Mouse (Mus musculus) thymus, adult 18-20 months (tissue): ENCODE results near the gene Galnt3.

Experiments
- DNase-seq, 2 experiments: peaks; one replicate each; pipeline ENCODE4 v3.0.0; 2022; ENCODE audit warnings: mixed read lengths in 2 of 2

Gene Galnt3

DNA sequence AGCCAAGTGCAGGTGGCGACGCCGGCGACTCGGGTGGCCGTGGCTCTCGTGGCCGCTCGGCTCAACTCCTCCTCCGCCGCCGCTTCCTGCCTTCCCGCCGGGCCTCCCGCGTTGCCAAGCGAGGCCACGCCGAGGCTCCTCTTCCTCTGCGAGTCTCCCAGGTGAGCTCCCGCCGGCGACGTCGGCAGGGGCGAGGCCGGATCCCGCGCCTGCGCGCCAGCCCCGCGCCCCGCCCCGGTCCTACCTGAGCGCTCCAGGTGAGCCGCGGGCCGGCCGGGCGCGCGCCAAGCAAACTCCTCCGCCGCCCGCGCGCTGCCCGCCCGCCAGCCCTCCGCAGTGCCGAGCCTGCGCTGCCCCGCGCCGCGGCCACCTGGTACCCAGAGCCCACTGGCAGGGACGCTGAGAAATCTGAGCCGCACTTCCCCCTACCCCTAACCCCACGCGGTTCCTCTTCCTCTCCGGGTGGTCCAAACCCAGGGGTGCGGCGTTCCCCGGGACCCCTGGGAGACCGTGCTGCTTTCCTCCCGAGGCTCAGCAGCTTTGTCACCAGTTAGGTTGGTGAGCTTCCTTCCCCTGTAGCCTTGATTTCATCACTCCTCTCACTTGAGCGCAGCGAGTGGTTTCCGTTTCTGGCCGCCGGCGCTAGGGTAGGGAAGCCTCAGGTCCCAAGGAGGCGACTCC lies at the start of gene Galnt3:
TSS of gene Galnt3 (minus strand) at position 404 of the 681 bp plus-strand sequence.
- DNase-seq: peak; percentile 3 to 7

GRCm38 (mm10) chr2:66173134-66173533 lies 48.3 kb upstream of the Galnt3 start:
- DNase-seq: no peak

GRCm38 (mm10) chr2:66171643-66172042 lies 46.8 kb upstream of the Galnt3 start:
- no peak for DNase-seq

- no peak for DNase-seq
Observed at GRCm38 (mm10) chr2:66170721-66171120, 45.9 kb upstream of the Galnt3 start.

DNA sequence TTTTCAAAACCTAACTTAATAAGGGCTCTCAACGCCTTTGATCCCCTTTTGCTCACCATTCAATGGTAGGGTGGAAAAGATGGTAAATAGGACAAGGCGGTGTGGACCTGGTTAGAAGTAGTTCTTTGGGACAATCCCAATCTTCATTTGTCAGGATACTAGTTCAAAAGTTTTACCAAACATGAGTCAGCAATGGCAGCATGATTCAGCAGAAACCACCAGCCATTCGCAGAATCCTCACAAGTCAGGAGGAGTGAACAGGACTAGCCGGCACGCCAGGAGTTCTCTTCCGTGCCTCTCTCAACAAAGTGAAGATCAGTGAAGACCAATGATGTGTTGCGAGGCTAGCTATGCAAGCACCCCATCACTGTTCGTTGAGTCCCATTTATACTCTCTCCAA lies 40.2 kb upstream of the Galnt3 start:
- DNase-seq: no peak

GRCm38 (mm10) chr2:66158140-66158915 lies 33.5 kb upstream of the Galnt3 start:
- no peak for DNase-seq

DNA sequence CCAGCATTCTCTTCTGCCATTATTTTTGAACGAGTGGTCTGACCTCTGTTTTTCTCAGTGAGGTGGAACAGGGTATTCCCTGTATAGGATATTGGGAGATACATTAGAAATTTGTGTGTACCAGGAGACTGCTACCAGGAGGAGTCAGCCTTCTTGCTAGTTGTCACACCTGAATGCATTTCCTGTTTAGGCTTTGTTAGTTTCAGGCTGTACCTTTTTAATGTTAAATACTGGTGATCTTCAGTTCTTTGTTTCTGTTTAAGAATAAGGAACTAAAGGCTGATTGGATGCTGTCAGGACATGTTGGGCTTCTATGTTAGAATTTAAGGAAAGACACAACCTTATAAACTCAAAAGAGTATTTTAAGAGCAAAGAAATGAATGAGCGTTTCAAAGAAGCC lies 26.6 kb upstream of the Galnt3 start:
- DNase-seq: no peak

- DNase-seq: no peak
Observed at GRCm38 (mm10) chr2:66150531-66150930, 25.7 kb upstream of the Galnt3 start.

DNA sequence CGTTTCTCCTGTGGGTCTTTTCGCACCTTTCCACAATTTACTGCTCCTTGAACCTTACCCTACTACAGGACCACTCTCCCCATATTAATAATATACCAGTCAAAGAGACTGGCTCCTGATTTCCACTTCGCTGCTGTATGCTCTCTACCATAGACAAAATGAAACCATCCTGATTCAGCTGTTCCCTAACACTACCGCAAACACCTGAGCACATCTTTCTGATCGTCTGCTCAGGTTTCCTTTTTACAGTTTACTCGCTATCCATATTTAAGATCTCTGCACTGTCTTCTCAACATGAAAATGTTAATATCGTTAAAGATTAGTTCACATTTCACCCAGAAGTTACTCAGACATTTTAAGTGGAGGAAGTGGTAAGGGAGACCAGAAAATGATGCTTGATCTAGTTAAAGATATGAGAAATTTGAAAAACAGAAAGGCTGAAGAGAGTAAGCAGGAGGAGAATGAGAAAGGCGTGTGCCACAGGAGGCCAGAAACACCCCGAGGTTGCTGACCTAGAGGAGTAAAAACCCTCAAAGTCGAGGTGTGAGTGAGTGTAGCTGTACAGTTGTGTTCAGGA lies 23.9 kb upstream of the Galnt3 start:
- DNase-seq: no peak

DNA sequence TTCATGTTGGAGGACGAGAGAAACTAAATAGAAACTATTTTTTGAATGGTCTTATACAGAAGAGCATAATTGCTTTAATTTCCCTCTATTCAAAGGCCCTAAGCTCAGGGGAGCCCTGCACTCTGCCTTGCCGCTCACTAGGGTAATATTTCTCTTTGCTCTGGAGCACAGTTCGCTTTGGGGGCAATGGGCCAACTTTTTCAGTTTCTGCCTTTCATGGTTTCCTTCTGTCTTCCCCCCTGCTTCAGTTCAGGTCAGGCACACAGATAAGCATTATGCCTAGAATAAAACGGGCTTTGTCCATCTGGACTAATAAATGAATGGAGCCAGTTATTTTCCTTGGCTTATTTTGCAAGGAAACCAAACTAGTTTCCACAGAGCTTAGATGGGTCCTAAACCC lies 21.7 kb upstream of the Galnt3 start:
- DNase-seq: no peak

DNA sequence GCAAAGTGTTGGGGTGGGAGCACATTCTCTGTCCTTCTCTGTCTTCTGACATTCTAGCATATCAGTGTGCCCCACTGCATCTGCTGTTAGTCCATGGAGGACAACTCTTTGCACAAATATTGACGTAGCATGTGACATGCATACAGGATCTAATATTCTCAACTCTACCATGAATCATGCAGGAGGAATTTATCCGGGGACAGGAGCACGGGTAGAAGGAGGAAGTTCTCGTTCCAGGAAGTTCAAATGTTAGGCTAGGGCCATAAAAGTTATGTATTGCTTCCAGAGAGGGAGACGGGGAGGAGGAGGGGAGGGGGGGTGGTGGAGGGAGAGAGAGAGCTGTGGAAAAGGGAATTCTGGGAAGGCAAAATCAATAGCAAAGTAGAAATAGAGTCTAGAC lies 20.0 kb upstream of the Galnt3 start:
- DNase-seq: no peak

DNA sequence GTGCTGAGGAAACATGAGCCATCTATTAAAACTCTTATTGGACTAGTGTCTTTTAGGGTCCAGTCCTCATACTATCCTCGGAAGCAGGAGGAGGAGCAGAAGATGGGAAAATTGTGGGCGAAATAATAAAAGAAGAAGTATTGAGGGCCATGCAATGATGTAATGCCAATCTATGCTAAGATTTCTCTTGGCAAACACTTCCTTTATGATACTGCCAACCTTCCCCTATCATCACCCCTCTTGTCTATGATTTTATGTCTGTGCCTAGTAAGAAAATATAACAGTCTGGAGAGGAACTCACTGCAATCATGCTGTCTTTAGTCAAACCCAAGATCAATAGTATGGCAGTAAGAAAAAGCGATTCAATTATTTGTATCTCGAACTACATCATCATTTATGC lies 18.5 kb upstream of the Galnt3 start:
- DNase-seq: no peak

- no peak for DNase-seq
Observed at GRCm38 (mm10) chr2:66142711-66143110, 17.9 kb upstream of the Galnt3 start.

DNA sequence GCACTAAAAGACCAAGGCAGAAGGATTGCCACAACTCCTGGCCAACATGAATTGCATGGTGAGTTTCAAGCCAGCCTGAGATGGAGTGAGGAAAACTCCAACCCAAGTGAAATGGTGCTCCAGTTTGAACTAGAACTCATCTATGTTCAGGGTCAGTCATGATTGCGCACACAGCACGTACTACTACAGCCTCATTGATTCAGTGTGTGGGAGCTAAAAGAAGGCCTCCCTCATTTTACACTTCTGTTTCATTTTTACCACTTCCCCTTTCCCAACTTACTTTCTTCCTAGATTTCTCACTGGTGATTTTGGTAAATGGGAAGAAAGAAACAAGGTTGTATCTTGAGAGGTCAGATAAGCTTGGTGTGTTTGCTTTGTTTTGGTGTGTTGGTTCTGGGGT lies 17.5 kb upstream of the Galnt3 start:
- no peak for DNase-seq

DNA sequence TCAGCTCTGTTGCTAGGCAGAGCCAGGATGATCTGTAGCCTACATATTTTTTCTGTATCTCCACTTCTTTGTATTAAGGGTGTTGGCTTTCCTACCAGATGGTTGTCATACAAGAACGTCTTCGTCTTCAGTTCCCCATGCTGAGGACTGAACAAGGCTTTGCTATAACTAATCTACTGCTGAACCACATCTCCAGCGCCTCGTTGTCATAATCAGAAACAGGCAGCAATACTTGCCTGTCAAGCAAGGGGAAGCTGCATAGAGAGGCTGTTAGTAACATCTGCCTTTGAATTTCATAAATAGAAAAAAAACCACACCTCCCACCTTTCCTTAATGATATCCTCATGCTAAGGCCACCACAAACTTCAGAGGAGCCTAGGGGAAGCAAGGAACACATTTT lies 15.5 kb upstream of the Galnt3 start:
- no peak for DNase-seq

- DNase-seq: no peak
Observed at GRCm38 (mm10) chr2:66131862-66132544, 7.2 kb upstream of the Galnt3 start.

GRCm38 (mm10) chr2:66128941-66129340 lies 4.1 kb upstream of the Galnt3 start:
- DNase-seq: no peak

GRCm38 (mm10) chr2:66127541-66127940 lies 2.7 kb upstream of the Galnt3 start:
- DNase-seq: no peak

GRCm38 (mm10) chr2:66126936-66127335 lies 2.1 kb upstream of the Galnt3 start:
- no peak for DNase-seq

- no peak for DNase-seq
Observed at GRCm38 (mm10) chr2:66123756-66124589, 821 bp downstream of the Galnt3 start.

- DNase-seq: no peak
Observed at GRCm38 (mm10) chr2:66117686-66118085, 7.1 kb downstream of the Galnt3 start.

DNA sequence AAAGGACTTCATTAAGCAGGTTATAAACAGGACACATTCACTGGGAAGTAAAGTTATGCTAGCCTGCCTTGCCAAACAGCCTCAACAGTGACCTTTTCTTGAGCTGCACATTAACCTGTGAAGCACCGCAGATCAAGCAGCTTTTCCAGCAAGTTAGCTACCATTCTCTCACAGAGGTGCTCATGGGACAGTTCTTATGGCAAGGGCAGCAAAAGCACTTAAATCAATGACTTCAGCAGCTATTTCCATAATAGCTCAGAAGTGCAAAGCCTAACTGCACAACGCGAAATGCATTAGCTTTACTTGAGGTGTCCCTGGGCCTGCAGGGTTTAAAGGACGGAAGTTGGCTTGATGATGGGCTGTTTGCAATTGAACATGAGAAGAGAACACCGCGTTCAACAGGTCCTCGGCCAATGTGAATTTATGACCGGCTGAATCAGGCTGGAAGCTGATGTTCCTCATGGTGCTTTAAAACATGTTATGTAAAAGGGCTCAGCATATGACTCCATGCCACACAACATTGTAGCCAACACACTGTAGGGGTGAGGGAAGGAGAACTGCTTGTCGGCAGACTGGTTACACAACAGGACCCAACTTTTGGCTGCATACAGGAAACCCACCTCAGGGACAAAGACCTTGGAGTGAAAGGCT lies 16.8 kb downstream of the Galnt3 start:
- no peak for DNase-seq
